In the genomic region with DNA sequence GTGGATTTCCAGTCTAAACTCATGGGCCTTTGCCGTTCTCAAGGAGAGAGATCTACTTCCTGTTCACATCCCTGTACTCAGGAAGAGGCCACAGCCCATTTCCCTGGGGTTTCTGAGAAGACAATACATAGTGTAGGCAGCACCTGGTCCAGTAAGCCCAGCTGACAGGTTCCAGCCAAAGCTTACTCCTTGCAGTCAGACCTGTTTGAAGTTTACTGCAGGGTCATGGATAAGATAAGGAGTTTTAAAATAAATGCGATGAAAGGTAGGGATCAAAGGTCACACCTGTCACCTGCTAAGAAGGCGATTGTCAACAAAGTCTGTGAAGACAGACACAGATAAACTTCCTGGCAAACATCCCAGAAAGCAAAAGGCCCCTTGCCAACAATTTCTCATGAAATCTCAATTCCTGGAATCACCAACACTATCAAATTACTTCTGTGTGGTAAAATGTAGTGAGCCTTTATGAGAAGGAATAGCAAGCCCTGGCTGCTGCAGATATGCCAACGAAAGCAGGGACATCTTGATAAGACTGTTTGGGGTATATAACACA, we compare ENCODE assay signal across 10 mouse cellular contexts.
DNase-seq lines count a peak whose midpoint lies in the region; ATAC-seq and TF ChIP-seq lines count a peak whose summit lies in the region.
"Had no signal": no experiment of that assay in that cellular context is flagged by ENCODE, and none has a peak within 500 bp of the region (broad histone marks: within the 10 kb centered on the region; RNA-seq: fewer than 3 reads in every experiment).

No protein-coding gene starts in this region.

- no peaks in the 10 kb centered on the region for H3K36me3 ChIP-seq in kidney, embryonic 16.5 days (ENCODE audit: insufficient read depth, low read length)
- no peaks in the 10 kb centered on the region for H3K36me3 ChIP-seq in G1E (replicated peaks)
- H3K36me3 ChIP-seq in intestine, embryonic 15.5 days = no peaks in the 10 kb centered on the region
- H3K36me3 ChIP-seq: limb, embryonic 13.5 days had no signal

- H3K4me2 ChIP-seq in kidney, embryonic 16.5 days (replicated peaks; ENCODE audit: low read depth, low read length) = no peak overlapping the region
- H3K4me2 ChIP-seq in intestine, embryonic 15.5 days (replicated peaks) = peak overlapping the region; percentile 33
- H3K4me2 ChIP-seq: limb, embryonic 13.5 days had no signal

- H3K4me1 ChIP-seq in kidney, embryonic 16.5 days (ENCODE audit: insufficient read depth, low read length) = no peaks in the 10 kb centered on the region
- H3K4me1 ChIP-seq in G1E (ENCODE audit: insufficient read depth, low read depth, low read length) = peaks cover 55% of the 10 kb centered on the region
- H3K4me1 ChIP-seq in intestine, embryonic 15.5 days (replicated peaks) = peaks cover 4% of the 10 kb centered on the region; the same call in 1 of the 2 replicates

- H3K4me3 ChIP-seq in kidney, embryonic 16.5 days (ENCODE audit: low read length) = no peak overlapping the region
- H3K4me3 ChIP-seq in G1E (ENCODE audit: low read depth, low read length) = peak overlapping the region; percentile 2; the same call in 1 of the 2 replicates
- H3K4me3 ChIP-seq in intestine, embryonic 15.5 days (replicated peaks) = no peak overlapping the region
- H3K4me3 ChIP-seq: limb, embryonic 13.5 days had no signal

- H3K9ac ChIP-seq in kidney, embryonic 16.5 days (replicated peaks; ENCODE audit: low read length) = no peak overlapping the region
- H3K9ac ChIP-seq in intestine, embryonic 15.5 days = no peak overlapping the region
- H3K9ac ChIP-seq: limb, embryonic 13.5 days had no signal

- H3K27me3 ChIP-seq in kidney, embryonic 16.5 days (ENCODE audit: insufficient read depth, low read length) = no peaks in the 10 kb centered on the region
- peaks cover 9% of the 10 kb centered on the region; the same call in 1 of the 2 replicates for H3K27me3 ChIP-seq in G1E (ENCODE audit: insufficient read depth, low read length)
- no peaks in the 10 kb centered on the region for H3K27me3 ChIP-seq in intestine, embryonic 15.5 days (replicated peaks)
- H3K27me3 ChIP-seq: limb, embryonic 13.5 days had no signal

- no peaks in the 10 kb centered on the region for H3K9me3 ChIP-seq in kidney, embryonic 16.5 days (ENCODE audit: low read length)
- H3K9me3 ChIP-seq in G1E (replicated peaks) = peaks cover 8% of the 10 kb centered on the region
- no peaks in the 10 kb centered on the region for H3K9me3 ChIP-seq in intestine, embryonic 15.5 days
- H3K9me3 ChIP-seq: limb, embryonic 13.5 days had no signal

- no peak for DNase-seq in kidney, adult 11 months
- no peak for DNase-seq in G1E (ENCODE audit: low spot score)
- DNase-seq in heart, adult 11 months = peak; percentile 97
- DNase-seq in spleen, adult 18-20 months = no peak
- no peak for DNase-seq in right cerebral cortex, adult 2 months (ENCODE audit: low spot score in 2 of 2)
- no peak for DNase-seq in cerebellum, postnatal 36 days

- WGBS in kidney, embryonic 16.5 days = 41% methylated on average over 4 of the region's 4 CpGs
- WGBS in intestine, embryonic 15.5 days = 38% methylated on average over 4 of the region's 4 CpGs

- H3K27ac ChIP-seq in kidney, embryonic 16.5 days (ENCODE audit: low read length) = no peak overlapping the region
- peak overlapping the region; percentile 56 for H3K27ac ChIP-seq in intestine, embryonic 15.5 days
- H3K27ac ChIP-seq: limb, embryonic 13.5 days had no signal

- ATAC-seq in kidney, embryonic 16.5 days (ENCODE audit: low FRiP score, low TSS enrichment) = 0 out of 2 replicates have a peak, but pooled peaks have one; percentile 35
- ATAC-seq in G1E (ENCODE audit: extremely low read depth, insufficient number of reproducible peaks, low FRiP score, poor library complexity, severe bottlenecking) = peak; percentile 34; the same call in 1 of the 2 replicates
- peak; percentile 92 for ATAC-seq in intestine, embryonic 15.5 days
- ATAC-seq: hindbrain, embryonic 16.5 days had no signal

- no peak for TF ChIP-seq CTCF in G1E (IDR thresholded peaks at IDR 0.05; ENCODE audit: low read depth, low read length)

Comparison
In these comparisons a context has a peak if more than half of its experiments do, and no peak if none do; other contexts are left out.
1. ATAC-seq: peak in every context shown above with its lines; median percentile 92 in intestine, embryonic 15.5 days; 35 in kidney, embryonic 16.5 days; 34 in G1E.